Mouse (Mus musculus): ENCODE measurements around the gene Mta3.

DNA sequence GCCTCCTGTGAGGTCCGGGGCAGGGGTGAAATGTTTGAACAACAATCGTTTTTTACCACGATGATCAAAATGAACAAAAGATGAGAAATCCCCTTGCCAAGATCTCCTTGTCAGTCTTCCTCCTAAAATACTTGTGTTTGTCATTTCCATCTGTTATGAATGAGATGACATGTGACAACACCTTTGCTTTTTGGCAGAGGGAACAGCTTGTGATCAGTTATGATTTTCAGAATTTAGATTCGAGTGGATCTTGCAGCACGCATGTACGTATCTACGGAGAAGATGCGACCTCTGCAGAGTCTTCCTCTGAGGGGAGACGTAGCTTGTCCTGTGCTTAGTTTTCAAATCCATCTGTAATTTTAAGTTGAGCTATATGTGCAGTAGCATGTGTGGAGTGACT lies 66.1 kb downstream of the Mta3 start:
- no peak for TF ChIP-seq CTCF (IDR thresholded peaks at IDR 0.05; ENCODE audit: low read depth)
- TF ChIP-seq EP300 (optimal IDR thresholded peaks at IDR 0.05), result no peak

All from stomach, postnatal 0 days (tissue).